Mouse (Mus musculus) megakaryocyte-erythroid progenitor cell, adult 5-6 weeks (primary cell): ENCODE data around the gene Cnot1. TPM values are rescaled to one million over a fixed set of nuclear protein-coding genes. Genes with fewer than 3 reads are reported as not detected.

Experiments
- ATAC-seq: replicated peaks from 2 replicates; pipeline ENCODE4 v1.8.0; 2016; ENCODE audit warnings: mild to moderate bottlenecking, inconsistent platforms; ENCODE audit not compliant: severe bottlenecking, poor library complexity, low FRiP score, low TSS enrichment
- total RNA-seq, 2 experiments: library from RNA; stranded (forward) in 1 of 2; stranded (reverse) in 1 of 2; fragments of 200-1000, 215-1000 nt in 1 of 2; fragments of >200 nt in 1 of 2; fragmentation: Nextera tagmentation in 1 of 2; gene quantifications; 2 replicates each; pipeline ENCODE4 v1.2.3; 2014 to 2017

Gene Cnot1
- total RNA-seq, 2 experiments from 2014 or later: 133 to 278 TPM

DNA sequence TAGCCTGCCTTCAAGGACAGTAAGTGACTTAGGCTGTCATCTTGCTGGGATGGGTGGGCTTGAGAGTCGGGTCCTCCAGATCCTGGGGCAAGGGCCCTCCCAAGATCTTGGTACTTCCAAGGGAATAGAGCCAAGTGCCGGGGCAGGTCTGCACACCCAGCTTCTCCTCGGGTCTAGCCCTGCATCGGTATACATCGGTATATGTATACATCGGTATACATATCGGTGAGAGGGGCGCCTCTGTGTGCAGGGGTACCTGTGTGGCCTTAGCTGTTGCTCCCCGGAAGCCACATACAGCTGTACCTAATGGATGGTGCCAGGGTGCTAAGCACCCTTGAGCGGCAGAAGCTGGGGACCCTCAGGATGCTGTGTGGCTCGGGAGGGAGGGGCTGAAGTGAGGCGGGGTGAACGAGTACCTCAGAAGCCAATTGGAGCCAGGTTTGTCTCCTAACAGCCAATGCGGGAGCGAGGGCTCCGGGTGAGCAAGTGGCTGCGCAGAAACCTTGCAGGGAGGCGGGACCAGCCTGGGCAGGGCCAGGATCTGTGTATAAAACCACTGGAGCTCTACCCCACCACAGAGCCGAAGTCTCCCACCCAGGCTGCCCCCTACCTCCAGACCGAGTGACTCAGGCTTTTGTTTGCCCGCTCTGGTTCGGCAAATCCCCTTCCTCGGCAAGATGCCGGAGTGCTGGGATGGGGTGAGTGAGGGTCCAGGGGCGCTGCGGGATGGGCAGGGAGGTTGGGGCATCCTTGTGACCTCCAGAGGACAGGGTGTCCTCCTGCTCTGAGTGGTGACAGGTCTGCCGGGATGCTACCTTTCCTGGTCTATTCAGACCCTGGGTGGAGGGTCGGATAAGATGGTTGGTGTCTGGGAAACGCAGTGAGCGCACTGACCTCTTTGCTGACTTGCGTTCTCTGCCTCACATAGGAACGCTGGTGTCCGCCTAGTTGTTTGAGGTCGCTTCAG is 104.5 kb downstream of the Cnot1 start:
- ATAC-seq: peak; percentile 80

DNA sequence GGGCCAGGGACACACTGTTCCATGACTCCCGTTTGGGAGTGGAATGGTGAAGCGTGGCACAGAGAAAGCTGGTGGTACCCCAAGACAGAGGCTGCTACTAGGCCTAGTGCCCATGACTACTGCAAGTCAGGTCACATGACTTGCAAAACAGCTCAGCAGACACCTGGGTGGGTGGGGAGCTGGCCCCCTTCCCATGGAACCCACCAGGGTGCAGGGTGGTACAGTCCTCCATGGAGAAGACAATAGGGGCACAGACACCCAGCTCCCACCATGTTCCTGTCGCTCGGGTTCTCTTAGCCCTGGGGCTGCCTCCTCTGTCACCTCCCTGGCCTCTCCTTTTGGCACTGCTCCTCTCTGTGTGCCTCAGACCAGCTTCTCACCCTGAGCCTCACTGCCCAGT is 105.5 kb downstream of the Cnot1 start:
- ATAC-seq: no peak

DNA sequence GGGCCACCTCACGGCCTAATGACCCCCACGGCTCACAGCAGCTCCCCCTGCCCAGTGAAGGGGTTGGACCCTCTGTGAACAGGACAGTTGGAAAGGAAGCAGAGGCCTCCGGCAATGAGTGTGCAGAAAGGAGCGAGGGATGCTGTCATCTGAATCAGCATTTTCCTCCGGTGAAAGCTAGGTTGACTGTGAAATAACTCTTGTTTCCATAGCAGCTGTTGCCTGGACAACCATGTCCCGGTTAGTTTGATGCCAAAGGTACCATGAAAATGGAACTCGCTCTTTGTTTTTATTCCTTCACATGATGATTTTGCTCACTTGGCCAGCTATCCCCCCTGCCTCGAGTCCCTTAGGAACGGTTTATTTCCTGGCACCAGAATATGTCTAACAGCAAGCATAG is 107.0 kb downstream of the Cnot1 start:
- ATAC-seq: no peak

DNA sequence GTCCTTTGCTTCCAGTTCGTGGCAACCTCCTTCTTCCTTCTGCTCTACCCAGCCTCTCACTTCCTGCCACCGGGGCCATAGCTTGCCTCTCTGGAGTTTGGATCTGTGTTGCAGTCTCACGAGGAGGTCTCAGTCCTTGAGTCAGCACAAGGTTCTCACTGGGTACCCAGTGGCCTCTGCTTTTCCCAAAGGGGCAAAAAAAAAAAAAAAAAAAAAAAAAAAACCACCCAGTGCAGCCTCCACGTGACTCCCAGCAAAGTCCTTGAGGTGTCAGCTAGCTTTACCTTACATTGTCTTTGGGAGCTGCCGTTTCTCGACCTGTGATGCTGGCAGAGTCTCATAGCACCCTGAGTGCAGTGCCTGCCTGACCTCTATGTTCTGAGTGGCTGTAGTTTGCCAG is 109.1 kb downstream of the Cnot1 start:
- ATAC-seq: no peak

DNA sequence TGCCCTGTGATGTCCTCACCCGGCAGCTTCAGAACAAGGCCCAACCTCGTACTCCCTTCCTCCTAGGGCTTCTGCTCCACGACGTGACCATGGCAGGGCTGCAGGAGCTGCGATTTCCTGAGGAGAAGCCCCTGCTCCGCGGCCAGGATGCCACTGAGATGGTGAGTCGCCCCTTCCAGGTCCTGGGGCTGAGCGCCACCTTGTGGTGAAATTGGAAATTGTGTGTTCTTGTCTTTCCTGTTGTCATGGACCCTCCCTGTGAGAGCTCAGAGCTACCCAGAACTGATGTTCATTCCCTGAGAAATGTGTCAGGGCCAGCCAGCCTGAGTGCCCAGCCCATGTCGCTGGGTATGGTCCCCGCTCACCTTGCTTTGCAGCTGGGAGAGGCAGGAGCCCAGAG is 110.1 kb downstream of the Cnot1 start:
- peak; percentile 77 for ATAC-seq

DNA sequence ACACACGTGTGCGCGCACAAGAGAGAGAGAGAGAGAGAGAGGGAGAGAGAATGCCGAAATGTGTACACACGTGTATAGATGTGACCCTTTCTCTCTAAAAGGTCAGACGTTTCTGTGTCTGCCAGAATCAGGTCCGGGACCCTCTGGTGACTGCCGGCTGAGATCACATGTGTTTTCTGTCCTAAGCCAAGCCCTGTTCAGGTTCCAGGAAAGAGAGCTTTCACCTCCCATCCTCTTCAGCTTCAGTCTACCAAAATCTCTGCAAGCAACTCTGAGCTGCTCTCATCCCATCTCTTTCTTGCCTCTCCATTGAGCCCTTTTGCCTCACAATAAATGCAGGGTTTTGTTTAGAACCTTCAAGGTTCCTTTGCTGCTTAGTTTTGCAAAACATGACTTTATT is 110.6 kb downstream of the Cnot1 start:
- no peak for ATAC-seq

DNA sequence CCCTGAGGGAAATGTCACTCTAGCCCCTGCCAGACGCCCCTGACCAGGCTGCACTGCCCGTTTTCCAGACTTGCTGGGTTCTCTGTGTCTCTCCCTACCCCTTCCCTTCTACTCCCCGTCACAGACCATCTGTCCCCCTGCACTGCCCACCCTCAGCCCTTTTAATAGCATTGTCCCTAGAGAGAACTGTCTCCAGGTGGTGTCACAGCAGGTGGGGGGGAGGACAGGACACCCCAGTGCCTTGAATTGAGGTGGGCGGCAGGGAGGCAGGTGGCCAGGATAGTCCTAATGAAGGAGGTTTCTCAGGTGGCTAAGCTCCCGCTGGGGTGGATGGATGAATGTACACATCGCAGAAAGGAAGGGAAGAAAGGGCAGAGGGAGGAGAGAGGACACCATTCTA is 112.6 kb downstream of the Cnot1 start:
- ATAC-seq: no peak

DNA sequence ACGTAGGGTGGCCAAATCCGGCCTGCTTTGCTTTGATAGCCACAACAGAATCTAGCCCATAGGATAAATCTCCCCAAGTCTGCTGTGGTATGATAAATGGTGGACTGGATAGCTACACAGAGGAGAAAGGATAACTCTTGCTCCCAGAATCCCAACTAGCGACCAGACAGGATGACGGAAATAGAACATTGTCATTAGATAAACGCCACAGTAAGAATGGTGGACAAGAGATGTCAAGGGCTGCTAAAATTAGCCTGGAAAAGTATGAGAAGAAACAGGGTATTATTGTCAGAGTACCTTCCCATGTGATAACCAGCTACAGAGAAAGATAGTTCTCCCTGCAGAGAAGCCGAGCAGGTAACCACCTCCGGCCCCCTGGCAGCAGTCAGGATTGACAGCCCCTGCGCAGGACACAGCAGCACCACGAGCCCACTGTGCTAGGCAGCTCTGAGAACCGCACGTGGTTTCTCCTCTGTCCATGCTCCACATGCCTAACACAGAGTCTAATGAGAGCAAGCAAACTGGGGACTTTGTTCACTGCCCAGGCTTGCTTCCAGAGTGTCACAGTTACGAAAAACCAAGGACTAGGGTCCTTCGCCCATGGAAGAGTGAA is 116.2 kb downstream of the Cnot1 start:
- ATAC-seq: no peak

DNA sequence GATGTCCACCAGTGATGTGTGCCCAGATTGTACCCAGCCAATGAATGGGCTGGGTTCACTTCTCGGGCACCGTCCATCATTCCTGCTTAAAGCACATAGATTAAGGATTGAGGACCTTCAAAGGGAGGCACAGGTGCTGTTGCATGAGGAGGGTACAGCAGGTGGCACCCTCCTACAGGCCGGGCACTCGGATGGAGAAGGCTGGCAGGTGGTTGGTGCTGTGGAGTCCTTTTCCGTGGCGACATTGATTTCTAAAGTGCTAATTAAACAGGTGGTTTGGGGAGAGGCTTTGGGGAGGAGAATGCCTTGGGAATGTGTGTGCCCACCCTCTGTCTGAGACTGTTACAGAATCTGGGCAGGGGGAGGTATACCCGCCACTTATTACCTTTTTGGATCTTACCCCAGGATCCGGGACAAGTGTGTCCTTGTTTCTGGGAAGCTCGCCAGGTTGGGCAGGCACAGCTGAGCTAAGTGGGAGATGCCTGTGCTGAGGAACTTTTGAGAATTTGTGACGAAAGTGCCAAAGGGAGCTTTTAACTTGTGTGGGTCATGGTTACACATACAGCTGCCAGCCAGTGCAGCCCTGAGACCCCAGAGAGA is 119.1 kb downstream of the Cnot1 start:
- ATAC-seq: no peak

DNA sequence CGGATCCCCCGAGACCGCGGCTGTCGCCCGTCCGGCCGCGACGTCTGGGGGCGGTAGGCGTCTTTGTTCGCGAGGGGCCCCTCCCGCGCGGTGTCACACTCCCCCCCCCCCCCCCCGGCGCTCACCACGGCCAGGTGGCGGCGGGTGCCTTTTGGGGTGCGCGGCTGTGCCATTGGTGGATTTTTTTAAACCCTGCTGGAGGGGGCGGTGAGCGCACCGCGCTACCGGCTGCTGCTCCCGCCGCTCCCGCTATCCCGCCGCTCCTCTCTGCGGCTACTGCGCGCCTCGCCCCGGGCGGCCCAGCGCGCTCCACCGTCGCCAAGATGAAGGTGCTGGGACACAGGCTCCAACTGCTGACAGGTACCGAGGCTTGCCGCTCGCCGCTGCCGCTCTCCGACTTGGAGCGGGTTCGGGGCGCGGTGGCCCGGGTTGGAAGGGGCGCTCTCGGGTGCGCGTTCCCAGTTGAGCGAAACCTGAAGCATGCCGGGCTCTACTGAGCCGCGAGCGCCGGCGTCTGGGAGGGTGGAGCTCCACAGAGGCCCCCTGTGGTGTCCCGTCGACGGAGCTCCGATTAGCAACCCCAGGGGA is 129.1 kb downstream of the Cnot1 start:
- no peak for ATAC-seq

DNA sequence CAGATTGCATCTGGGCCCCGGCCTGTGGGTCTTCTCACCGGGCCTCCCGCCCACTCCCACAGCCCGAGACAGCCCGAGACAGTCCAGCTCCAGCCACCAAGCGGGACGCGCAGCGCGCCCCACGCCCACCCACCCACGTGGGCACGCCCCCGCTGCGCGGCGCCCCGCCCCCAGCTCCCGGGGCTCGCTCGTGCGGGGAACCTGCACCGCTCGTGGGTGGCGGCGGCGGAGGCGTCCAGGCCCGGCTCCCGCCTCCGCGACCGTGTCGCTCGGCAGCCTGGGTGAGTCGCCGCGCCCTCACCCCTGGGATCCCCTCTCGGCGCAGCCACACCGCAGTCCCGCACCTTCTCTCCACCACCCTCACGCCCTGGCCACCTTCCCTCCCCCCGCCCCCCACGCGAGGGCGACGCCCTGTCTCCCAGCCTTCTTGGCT is 129.7 kb downstream of the Cnot1 start:
- ATAC-seq: no peak

DNA sequence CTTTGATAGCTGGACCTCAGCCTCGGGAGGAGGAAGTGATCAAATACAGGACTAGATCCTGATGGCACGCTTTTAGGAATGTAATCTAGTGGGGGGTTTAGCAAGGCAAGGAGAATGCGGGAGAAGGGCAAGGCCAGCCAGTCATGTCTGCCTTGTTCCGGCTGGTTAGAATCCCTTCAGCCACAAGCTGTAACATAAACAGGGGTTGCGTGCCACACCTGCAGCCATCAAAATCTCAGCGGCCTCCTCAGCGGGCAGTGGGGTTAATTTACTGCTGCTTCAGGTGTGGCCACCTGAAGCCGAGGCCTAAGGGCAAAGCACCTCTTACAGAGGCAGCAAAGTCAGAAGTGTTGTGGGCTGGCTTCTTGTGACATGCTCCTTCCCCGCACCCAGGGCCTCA is 130.6 kb downstream of the Cnot1 start, which contains the start of gene Ndrg4:
Ndrg4 (plus strand) TSS at position 350 of the 400 bp plus-strand sequence.
- no peak for ATAC-seq

DNA sequence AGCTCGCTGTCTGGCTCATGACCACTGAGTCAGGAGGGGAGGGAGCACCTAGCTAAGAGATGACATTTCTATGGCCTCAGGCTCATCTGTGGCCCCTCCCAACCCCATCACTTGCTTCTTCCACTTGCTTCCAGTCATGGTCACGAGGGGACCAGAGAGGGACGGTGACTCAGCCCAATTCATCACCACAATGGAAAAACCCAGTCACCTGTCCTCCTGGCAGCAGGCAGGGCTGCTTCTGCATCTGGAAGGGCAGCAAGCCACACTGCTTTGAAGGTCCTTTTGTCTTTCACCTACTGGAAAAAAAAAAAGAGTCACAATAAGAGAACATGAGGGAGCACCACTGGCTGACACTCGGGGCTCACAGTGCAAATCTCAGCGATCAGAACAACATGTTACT is 134.5 kb downstream of the Cnot1 start:
- ATAC-seq: no peak

DNA sequence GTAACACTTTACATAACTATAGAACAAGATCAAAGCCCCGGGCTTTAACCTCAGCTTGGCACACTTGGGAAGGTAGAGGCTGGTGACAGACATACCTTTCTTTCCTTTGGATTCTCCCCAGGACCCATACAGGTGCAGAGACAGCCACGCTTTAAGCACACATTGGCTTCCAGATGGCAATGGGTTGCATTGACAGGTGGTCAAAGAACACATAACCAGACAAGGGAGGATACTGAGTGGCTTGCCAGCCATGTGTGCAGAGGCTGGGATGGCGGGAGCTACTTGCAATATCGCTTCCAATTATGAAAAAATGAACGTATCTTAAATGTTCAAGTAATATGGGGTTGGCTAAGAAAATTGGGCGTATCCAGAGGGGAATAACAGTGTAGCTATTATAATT is 135.4 kb downstream of the Cnot1 start:
- no peak for ATAC-seq

DNA sequence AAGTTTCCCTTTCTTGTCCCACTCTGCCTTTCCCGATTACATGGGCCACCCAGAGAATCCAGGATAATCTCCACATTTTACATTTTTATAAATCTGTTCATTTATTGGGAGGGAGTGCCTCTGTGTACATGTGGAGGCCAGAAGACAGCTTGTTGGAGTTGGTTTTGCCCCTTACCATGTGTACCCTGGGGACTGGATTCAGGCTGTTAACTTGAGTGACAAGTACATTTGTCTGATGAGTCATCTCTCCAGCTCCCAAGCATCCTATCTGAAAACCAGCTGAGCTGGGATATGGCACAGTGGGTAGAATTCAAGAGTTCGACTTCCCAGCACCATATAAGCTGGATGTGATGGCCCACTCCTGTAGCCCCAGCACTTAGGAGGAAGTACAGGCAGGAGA is 137.3 kb downstream of the Cnot1 start:
- ATAC-seq: no peak

Other genes with a start within 250 kb of the Cnot1 start
- gene Prss54, start 231.1 kb downstream of the Cnot1 start, total RNA-seq (2014; fragmentation: Nextera tagmentation): not detected in 2 replicates
- not detected in 2 replicates for gene Prss54, start 231.1 kb downstream of the Cnot1 start, total RNA-seq (2017)
- 21.2 and 21.6 TPM in 2 replicates for gene Gins3, start 174.0 kb downstream of the Cnot1 start, total RNA-seq (2014; fragmentation: Nextera tagmentation)
- 10.7 and 24.0 TPM in 2 replicates for gene Gins3, start 174.0 kb downstream of the Cnot1 start, total RNA-seq (2017)
- not detected in 2 replicates for gene Ndrg4, start 130.5 kb downstream of the Cnot1 start, total RNA-seq (2014; fragmentation: Nextera tagmentation)
- gene Ndrg4, start 130.5 kb downstream of the Cnot1 start, total RNA-seq (2017): not detected in 2 replicates
- 26.9 and 57.7 TPM in 2 replicates for gene Setd6, start 91.6 kb downstream of the Cnot1 start, total RNA-seq (2014; fragmentation: Nextera tagmentation)
- gene Setd6, start 91.6 kb downstream of the Cnot1 start, total RNA-seq (2017): 57.6 and 126 TPM in 2 replicates
- 91.4 and 188 TPM in 2 replicates for gene Sap18b, start 17.9 kb upstream of the Cnot1 start, total RNA-seq (2014; fragmentation: Nextera tagmentation)
- gene Sap18b, start 17.9 kb upstream of the Cnot1 start, total RNA-seq (2017): 427 and 618 TPM in 2 replicates
- 10.0 and 13.4 TPM in 2 replicates for gene Slc38a7, start 46.1 kb upstream of the Cnot1 start, total RNA-seq (2014; fragmentation: Nextera tagmentation)
- 6.2 and 13.1 TPM in 2 replicates for gene Slc38a7, start 46.1 kb upstream of the Cnot1 start, total RNA-seq (2017)
- 209 and 215 TPM in 2 replicates for gene Got2, start 81.1 kb upstream of the Cnot1 start, total RNA-seq (2014; fragmentation: Nextera tagmentation)
- gene Got2, start 81.1 kb upstream of the Cnot1 start, total RNA-seq (2017): 106 and 141 TPM in 2 replicates